Mouse (Mus musculus) retina, adult 2 months (tissue): ENCODE data around the gene Dnajb3.

Experiments used
- DNase-seq: peaks from one replicate; pipeline ENCODE4 v3.0.0-alpha.2; 2012; ENCODE audit warnings: low read depth, low spot score

Dnajb3 gene

GRCm38 (mm10) chr1:88205294-88205922, at the start of gene Dnajb3:
Gene Dnajb3, minus strand, starts transcription at chr1:88205782.
- no peak for DNase-seq

- DNase-seq: no peak
Measured at GRCm38 (mm10) chr1:88254793-88255465, 49.3 kb upstream of the Dnajb3 start.

- no peak for DNase-seq
Measured at GRCm38 (mm10) chr1:88253540-88253939, 48.0 kb upstream of the Dnajb3 start.

GRCm38 (mm10) chr1:88253106-88253505, 47.5 kb upstream of the Dnajb3 start:
- no peak for DNase-seq

- no peak for DNase-seq
Measured at GRCm38 (mm10) chr1:88250023-88250422, 44.4 kb upstream of the Dnajb3 start.

GRCm38 (mm10) chr1:88249596-88249995, 44.0 kb upstream of the Dnajb3 start:
- no peak for DNase-seq

GRCm38 (mm10) chr1:88248658-88249057, 43.1 kb upstream of the Dnajb3 start:
- no peak for DNase-seq

- no peak for DNase-seq
Measured at GRCm38 (mm10) chr1:88247660-88248059, 42.1 kb upstream of the Dnajb3 start.

GRCm38 (mm10) chr1:88246386-88246785, 40.8 kb upstream of the Dnajb3 start:
- DNase-seq: no peak

GRCm38 (mm10) chr1:88245881-88246280, 40.3 kb upstream of the Dnajb3 start:
- DNase-seq: no peak

GRCm38 (mm10) chr1:88243861-88244260, 38.3 kb upstream of the Dnajb3 start:
- no peak for DNase-seq

- DNase-seq: no peak
Measured at GRCm38 (mm10) chr1:88240579-88240978, 35.0 kb upstream of the Dnajb3 start.

- no peak for DNase-seq
Measured at GRCm38 (mm10) chr1:88240072-88240471, 34.5 kb upstream of the Dnajb3 start.

GRCm38 (mm10) chr1:88238771-88239170, 33.2 kb upstream of the Dnajb3 start:
- no peak for DNase-seq

- no peak for DNase-seq
Measured at GRCm38 (mm10) chr1:88237311-88237710, 31.7 kb upstream of the Dnajb3 start.

GRCm38 (mm10) chr1:88235894-88236415, 30.4 kb upstream of the Dnajb3 start:
- no peak for DNase-seq

GRCm38 (mm10) chr1:88235046-88235893, 29.7 kb upstream of the Dnajb3 start:
- DNase-seq: no peak

GRCm38 (mm10) chr1:88234646-88235045, 29.1 kb upstream of the Dnajb3 start:
- DNase-seq: no peak

- no peak for DNase-seq
Measured at GRCm38 (mm10) chr1:88234248-88234610, 28.6 kb upstream of the Dnajb3 start.

- no peak for DNase-seq
Measured at GRCm38 (mm10) chr1:88233421-88234247, 28.1 kb upstream of the Dnajb3 start.

- DNase-seq: no peak
Measured at GRCm38 (mm10) chr1:88232664-88233380, 27.2 kb upstream of the Dnajb3 start.
